Comparison of ENCODE assay signal across 8 mouse cellular contexts in genomic region chr8:104564633-104565456, GRCm38 (mm10). TPM values are rescaled to one million over a fixed set of nuclear protein-coding genes. Genes with fewer than 3 reads are reported as not detected.
DNase-seq lines count a peak whose midpoint lies in the region; ATAC-seq and TF ChIP-seq lines count a peak whose summit lies in the region.

No protein-coding gene starts in this region.

- 16% methylated on average over 22 of the region's 22 CpGs for WGBS in forebrain, embryonic 14.5 days
- 12% methylated on average over 22 of the region's 22 CpGs for WGBS in large intestine, adult 2 months
- 14% methylated on average over 22 of the region's 22 CpGs for WGBS in liver, postnatal 0 days (ENCODE audit: insufficient replicate concordance)
- WGBS in neural tube, embryonic 14.5 days: 21% methylated on average over 22 of the region's 22 CpGs

- no peak overlapping the region for H3K4me2 ChIP-seq in forebrain, embryonic 14.5 days (ENCODE audit: low read length)
- peak overlapping the region; percentile 37; the same call in 1 of the 2 replicates for H3K4me2 ChIP-seq in liver, postnatal 0 days (ENCODE audit: low read depth, low read length)
- no peak overlapping the region for H3K4me2 ChIP-seq in neural tube, embryonic 14.5 days (ENCODE audit: low read depth, low read length)

- H3K36me3 ChIP-seq in ES-E14 (ENCODE audit: control insufficient read depth, insufficient read depth, low read length, poor library complexity, severe bottlenecking): no peaks in the 10 kb centered on the region
- H3K36me3 ChIP-seq in forebrain, embryonic 14.5 days (ENCODE audit: control insufficient read depth, insufficient read depth, low read length): no peaks in the 10 kb centered on the region
- no peaks in the 10 kb centered on the region for H3K36me3 ChIP-seq in liver, postnatal 0 days (replicated peaks; ENCODE audit: insufficient read depth, low read length)
- no peaks in the 10 kb centered on the region for H3K36me3 ChIP-seq in neural tube, embryonic 14.5 days (ENCODE audit: control insufficient read depth, insufficient read depth, low read length)
- H3K36me3 ChIP-seq in testis, adult 2 months (ENCODE audit: control insufficient read depth, insufficient read depth, low read length): no peaks in the 10 kb centered on the region

- intact Hi-C loops in heart, postnatal 14 days (cut with DNase I): loop anchor here (5.0 kb wide), 1 partner anchor 123 kb away; the partner anchor contains the start of gene Dync1li2

- TF ChIP-seq CTCF in liver, postnatal 0 days (IDR thresholded peaks at IDR 0.05; ENCODE audit: low read depth): peak; percentile 95
- peak; percentile 75 for TF ChIP-seq CTCF in testis, adult 2 months (IDR thresholded peaks at IDR 0.05; ENCODE audit: control insufficient read depth, insufficient read depth, insufficient replicate concordance, low read depth, low read length)

- H3K4me3 ChIP-seq in ES-E14 (ENCODE audit: insufficient read depth in 1 of 2, low read depth in 1 of 2, low read length in 2 of 2, poor library complexity in 1 of 2, severe bottlenecking in 1 of 2): no peak overlapping the region
- H3K4me3 ChIP-seq in forebrain, embryonic 14.5 days (ENCODE audit: low read depth, low read length): no peak overlapping the region
- H3K4me3 ChIP-seq in liver, postnatal 0 days (ENCODE audit: low read depth, low read length): peak overlapping the region; percentile 9; the same call in 1 of the 2 replicates
- H3K4me3 ChIP-seq in neural tube, embryonic 14.5 days (ENCODE audit: low read depth, low read length): no peak overlapping the region
- H3K4me3 ChIP-seq in testis, adult 2 months (ENCODE audit: control insufficient read depth, low read depth, low read length): no peak overlapping the region

- H3K9me3 ChIP-seq in ES-E14 (ENCODE audit: control insufficient read depth, insufficient read depth, low read depth, low read length): no peaks in the 10 kb centered on the region
- no peaks in the 10 kb centered on the region for H3K9me3 ChIP-seq in forebrain, embryonic 14.5 days (replicated peaks; ENCODE audit: control insufficient read depth, low read length)
- H3K9me3 ChIP-seq in liver, postnatal 0 days (ENCODE audit: low read length): no peaks in the 10 kb centered on the region
- H3K9me3 ChIP-seq in neural tube, embryonic 14.5 days (ENCODE audit: control insufficient read depth, low read length): no peaks in the 10 kb centered on the region

- H3K27ac ChIP-seq in ES-E14 (ENCODE audit: insufficient read depth, low read depth, low read length, poor library complexity, severe bottlenecking): no peak overlapping the region
- H3K27ac ChIP-seq in forebrain, embryonic 14.5 days (ENCODE audit: low read depth, low read length): no peak overlapping the region
- H3K27ac ChIP-seq in liver, postnatal 0 days (ENCODE audit: low read depth): peak overlapping the region; percentile 46; the same call in 1 of the 2 replicates
- H3K27ac ChIP-seq in neural tube, embryonic 14.5 days (ENCODE audit: low read depth, low read length): no peak overlapping the region
- no peak overlapping the region for H3K27ac ChIP-seq in testis, adult 2 months (ENCODE audit: control insufficient read depth, insufficient read depth, low read depth, low read length)

- H3K4me1 ChIP-seq in ES-E14 (ENCODE audit: control insufficient read depth in 2 of 2, insufficient read depth in 2 of 2, low read length in 2 of 2, poor library complexity in 1 of 2): no peaks in the 10 kb centered on the region
- no peaks in the 10 kb centered on the region for H3K4me1 ChIP-seq in forebrain, embryonic 14.5 days (ENCODE audit: control insufficient read depth, insufficient read depth, low read length)
- H3K4me1 ChIP-seq in liver, postnatal 0 days (ENCODE audit: insufficient read depth): peaks cover 5% of the 10 kb centered on the region
- no peaks in the 10 kb centered on the region for H3K4me1 ChIP-seq in neural tube, embryonic 14.5 days (ENCODE audit: control insufficient read depth, insufficient read depth, low read length)
- peaks cover 9% of the 10 kb centered on the region for H3K4me1 ChIP-seq in testis, adult 2 months (ENCODE audit: control insufficient read depth, insufficient read depth, low read length)

- no peak overlapping the region for H3K9ac ChIP-seq in ES-E14 (ENCODE audit: insufficient read depth, low read depth, low read length, poor library complexity, severe bottlenecking)
- no peak overlapping the region for H3K9ac ChIP-seq in forebrain, embryonic 14.5 days (ENCODE audit: low read length)
- H3K9ac ChIP-seq in liver, postnatal 0 days (replicated peaks): no peak overlapping the region
- no peak overlapping the region for H3K9ac ChIP-seq in neural tube, embryonic 14.5 days (replicated peaks; ENCODE audit: low read depth, low read length)

- in situ Hi-C loops in ES-E14 (cut with MboI; ENCODE audit: low sequenced_read_pairs in 2 of 2, unreplicated experiment in 2 of 2): no loop called here

- no peaks in the 10 kb centered on the region for H3K27me3 ChIP-seq in forebrain, embryonic 14.5 days (replicated peaks; ENCODE audit: control insufficient read depth, insufficient read depth, low read length)
- H3K27me3 ChIP-seq in liver, postnatal 0 days (ENCODE audit: insufficient read depth, low read length): no peaks in the 10 kb centered on the region
- H3K27me3 ChIP-seq in neural tube, embryonic 14.5 days (ENCODE audit: control insufficient read depth, insufficient read depth, low read length): no peaks in the 10 kb centered on the region
- no peaks in the 10 kb centered on the region for H3K27me3 ChIP-seq in testis, adult 2 months (ENCODE audit: control insufficient read depth, insufficient read depth, low read length)

- no peak for TF ChIP-seq POLR2A in testis, adult 2 months (IDR thresholded peaks at IDR 0.05; ENCODE audit: control insufficient read depth, low read depth, low read length)

- peak; percentile 91 for DNase-seq in ES-E14 (ENCODE audit: low read depth, low spot score)
- peak; percentile 85 for DNase-seq in cerebellum, adult 11 months
- peak; percentile 90 for DNase-seq in forebrain, embryonic 14.5 days (ENCODE audit: low spot score)
- DNase-seq in heart, postnatal 14 days: peak; percentile 88 to 92
- peak; percentile 84 for DNase-seq in large intestine, adult 2 months (ENCODE audit: low read depth, low spot score)
- DNase-seq in liver, postnatal 0 days: peak; percentile 93

- no peak for TF ChIP-seq EP300 in liver, postnatal 0 days (IDR thresholded peaks at IDR 0.05; ENCODE audit: low read depth)

- ATAC-seq in forebrain, embryonic 14.5 days: peak; percentile 91
- peak; percentile 94 for ATAC-seq in liver, postnatal 0 days
- ATAC-seq in neural tube, embryonic 14.5 days (ENCODE audit: low read depth): peak; percentile 87; the same call in 1 of the 2 replicates

TF ChIP-seq in ES-E14, 5 proteins besides CTCF, POLR2A, EP300 and RAD21 (continues in another document):
- TF ChIP-seq MAFK (IDR thresholded peaks at IDR 0.05; ENCODE audit: insufficient read depth, low read depth, low read length) (no peak), HCFC1 (IDR thresholded peaks at IDR 0.05; ENCODE audit: borderline replicate concordance, insufficient read depth, low read length) (no peak), CHD2 (IDR thresholded peaks at IDR 0.05; ENCODE audit: low read depth, low read length) (no peak), ZC3H11A (IDR thresholded peaks at IDR 0.05; ENCODE audit: borderline replicate concordance, low read depth, low read length) (0 out of 2 replicates have a peak, but pooled peaks have one; percentile 11)

RNA-seq across cellular contexts. Expression of gene Pdp2, which starts 26.4 kb away (rescaled TPM):
- 11.2 and 13.5 TPM in 2 replicates for total RNA-seq in ES-E14 (2012; rRNA removed)
- 11.9 and 14.2 TPM in 2 replicates for polyA plus RNA-seq in forebrain, embryonic 14.5 days (2014; fragmentation: Nextera tagmentation; extraction: Ambion mirVana)
- total RNA-seq in heart, postnatal 14 days (2021): 10 to 100 TPM; 17.0 to 18.2 TPM
- 3.8 and 7.1 TPM in 2 replicates for polyA plus RNA-seq in large intestine, adult 2 months (2012; rRNA removed)
- polyA plus RNA-seq in liver, postnatal 0 days (2015; fragmentation: Nextera tagmentation; extraction: Ambion mirVana): 10.0 and 10.1 TPM in 2 replicates
- polyA plus RNA-seq in neural tube, embryonic 14.5 days (2014; fragmentation: Nextera tagmentation; extraction: Ambion mirVana): 20.0 and 21.0 TPM in 2 replicates
- 1.2 and 1.3 TPM in 2 replicates for polyA plus RNA-seq in testis, adult 2 months (2012; rRNA removed)

RNA-seq across cellular contexts. Expression of gene Car7, which starts 30.4 kb away (rescaled TPM):
- total RNA-seq in ES-E14 (2012; rRNA removed): 0.90 and 1.1 TPM in 2 replicates
- polyA plus RNA-seq in forebrain, embryonic 14.5 days (2014; fragmentation: Nextera tagmentation; extraction: Ambion mirVana): 1.1 and 1.2 TPM in 2 replicates
- 1 to 10 TPM; 4.8 to 4.9 TPM for total RNA-seq in heart, postnatal 14 days (2021)
- polyA plus RNA-seq in large intestine, adult 2 months (2012; rRNA removed): 1.4 and 1.9 TPM in 2 replicates
- 2.1 and 3.5 TPM in 2 replicates for polyA plus RNA-seq in liver, postnatal 0 days (2015; fragmentation: Nextera tagmentation; extraction: Ambion mirVana)
- polyA plus RNA-seq in neural tube, embryonic 14.5 days (2014; fragmentation: Nextera tagmentation; extraction: Ambion mirVana): 1.6 and 2.2 TPM in 2 replicates
- 5.4 and 7.1 TPM in 2 replicates for polyA plus RNA-seq in testis, adult 2 months (2012; rRNA removed)

RNA-seq across cellular contexts. Expression of gene Nae1, which starts 30.4 kb away (rescaled TPM):
- 29.9 and 42.8 TPM in 2 replicates for total RNA-seq in ES-E14 (2012; rRNA removed)
- 130 and 135 TPM in 2 replicates for polyA plus RNA-seq in forebrain, embryonic 14.5 days (2014; fragmentation: Nextera tagmentation; extraction: Ambion mirVana)
- total RNA-seq in heart, postnatal 14 days (2021): 10 to 100 TPM; 28.3 to 30.0 TPM
- polyA plus RNA-seq in large intestine, adult 2 months (2012; rRNA removed): 9.9 and 10.4 TPM in 2 replicates
- 24.3 and 24.4 TPM in 2 replicates for polyA plus RNA-seq in liver, postnatal 0 days (2015; fragmentation: Nextera tagmentation; extraction: Ambion mirVana)
- polyA plus RNA-seq in neural tube, embryonic 14.5 days (2014; fragmentation: Nextera tagmentation; extraction: Ambion mirVana): 102 and 117 TPM in 2 replicates
- polyA plus RNA-seq in testis, adult 2 months (2012; rRNA removed): 15.9 and 26.0 TPM in 2 replicates

RNA-seq across cellular contexts. Expression of gene Terb1, which starts 55.1 kb away (rescaled TPM):
- 0.26 and 0.45 TPM in 2 replicates for total RNA-seq in ES-E14 (2012; rRNA removed)
- polyA plus RNA-seq in forebrain, embryonic 14.5 days (2014; fragmentation: Nextera tagmentation; extraction: Ambion mirVana): 0.12 and 0.15 TPM in 2 replicates
- not detected for total RNA-seq in heart, postnatal 14 days (2021)
- 0.02 and 0.04 TPM in 2 replicates for polyA plus RNA-seq in large intestine, adult 2 months (2012; rRNA removed)
- 0.05 and 0.06 TPM in 2 replicates for polyA plus RNA-seq in liver, postnatal 0 days (2015; fragmentation: Nextera tagmentation; extraction: Ambion mirVana)
- 0.70 and 0.81 TPM in 2 replicates for polyA plus RNA-seq in neural tube, embryonic 14.5 days (2014; fragmentation: Nextera tagmentation; extraction: Ambion mirVana)
- polyA plus RNA-seq in testis, adult 2 months (2012; rRNA removed): 5.6 and 6.7 TPM in 2 replicates

RNA-seq across cellular contexts. Expression of gene Cdh16, which starts 59.4 kb away (rescaled TPM):
- total RNA-seq in ES-E14 (2012; rRNA removed): not detected in 2 replicates
- not detected in 2 replicates for polyA plus RNA-seq in forebrain, embryonic 14.5 days (2014; fragmentation: Nextera tagmentation; extraction: Ambion mirVana)
- 1 to 10 TPM; 3.3 to 3.5 TPM for total RNA-seq in heart, postnatal 14 days (2021)
- 0.07 and 0.11 TPM in 2 replicates for polyA plus RNA-seq in large intestine, adult 2 months (2012; rRNA removed)
- polyA plus RNA-seq in liver, postnatal 0 days (2015; fragmentation: Nextera tagmentation; extraction: Ambion mirVana): 0.06 and 0.44 TPM in 2 replicates
- polyA plus RNA-seq in neural tube, embryonic 14.5 days (2014; fragmentation: Nextera tagmentation; extraction: Ambion mirVana): not detected in 2 replicates
- polyA plus RNA-seq in testis, adult 2 months (2012; rRNA removed): 1.3 TPM in 1 of 2 replicates, not detected in the other
